Mouse (Mus musculus) midbrain, embryonic 11.5 days (tissue): Measurements from ENCODE around the gene Sbk1. TPM values are rescaled to one million over a fixed set of nuclear protein-coding genes. Genes with fewer than 3 reads are reported as not detected.

ENCODE experiments used
- ATAC-seq: fragments of 200-750 bp; cut with Nextera tagmentation; 2 replicates; pipeline ENCODE4 v1.8.0; 2017; ENCODE audit warnings: moderate TSS enrichment, moderate library complexity; ENCODE audit not compliant: low FRiP score
- DNase-seq: peaks from one replicate; pipeline ENCODE4 v3.0.0; 2015; ENCODE audit warnings: low spot score; ENCODE audit errors: missing footprints
- H3K27ac ChIP-seq: fragments of 300-500 bp; sonication (generic); 2 replicates; pipeline ENCODE4 v1.5.1; 2014; ENCODE audit warnings: low read depth, low read length
- H3K27me3 ChIP-seq: fragments of 300-500 bp; sonication (generic); 2 replicates; pipeline ENCODE4 v1.6.1; 2014; ENCODE audit warnings: mild to moderate bottlenecking, low read length, moderate library complexity, mixed read lengths; ENCODE audit not compliant: control insufficient read depth, insufficient read depth
- H3K36me3 ChIP-seq: fragments of 300-500 bp; sonication (generic); 2 replicates; pipeline ENCODE4 v1.6.1; 2014; ENCODE audit warnings: mild to moderate bottlenecking, low read length, moderate library complexity, mixed read lengths; ENCODE audit not compliant: control insufficient read depth, insufficient read depth
- H3K4me1 ChIP-seq: fragments of 300-500 bp; sonication (generic); 2 replicates; pipeline ENCODE4 v1.6.1; 2014; ENCODE audit warnings: low read length; ENCODE audit not compliant: control insufficient read depth, insufficient read depth
- H3K4me2 ChIP-seq: fragments of 300-500 bp; sonication (generic); 2 replicates; pipeline ENCODE4 v1.6.1; 2014; ENCODE audit warnings: mild to moderate bottlenecking, moderate library complexity
- H3K4me3 ChIP-seq: fragments of 300-500 bp; sonication (generic); 2 replicates; pipeline ENCODE4 v1.5.1; 2014; ENCODE audit warnings: low read depth, low read length
- H3K9ac ChIP-seq: fragments of 300-500 bp; sonication (generic); 2 replicates; pipeline ENCODE4 v1.6.1; 2014; ENCODE audit warnings: low read length
- H3K9me3 ChIP-seq: fragments of 300-500 bp; sonication (generic); 2 replicates; pipeline ENCODE4 v1.6.1; 2016; ENCODE audit warnings: low read length; ENCODE audit not compliant: control insufficient read depth
- WGBS: fragments of 180-500 bp; shearing (Covaris S2); extraction: QIAGEN DNeasy Blood & Tissue Kit; methylation state at CpG from one replicate; pipeline ENCODE4 v1.1.7; 2014; 5-methylcytosine and 5-hydroxymethylcytosine counted together
- polyA plus RNA-seq: library from polyadenylated mRNA; unstranded; fragments of >200 nt; fragmentation: Nextera tagmentation; extraction: Ambion mirVana; gene quantifications from 2 replicates; pipeline ENCODE4 v1.2.1, GENCODE M21; 2014

Gene Sbk1
- polyA plus RNA-seq, 1 experiment from 2014 or later, result 162 TPM

DNA sequence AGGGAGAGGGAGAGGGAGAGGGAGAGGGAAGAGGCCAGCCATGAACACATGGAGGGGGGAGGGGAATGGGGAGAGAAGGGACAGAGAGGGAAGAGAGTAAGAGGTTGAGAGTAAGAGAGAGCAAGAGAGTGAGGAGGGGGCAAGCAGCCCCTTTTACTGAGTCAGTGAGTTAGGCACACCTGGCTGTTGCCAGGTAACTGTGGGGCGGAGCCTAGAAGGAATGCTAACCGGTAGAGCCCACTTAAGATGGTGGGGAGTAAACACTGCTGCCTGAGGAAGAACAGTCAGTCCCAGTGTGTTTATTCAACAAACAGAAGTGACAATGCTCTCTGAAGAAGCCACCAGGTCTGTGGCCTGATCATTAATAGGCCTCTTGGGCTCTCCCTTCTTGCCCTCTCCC lies 58.3 kb downstream of the Sbk1 start:
- Histone ChIP-seq H3K9ac (no peak overlapping the region), H3K4me2 (no peak overlapping the region), H3K4me1 (no peaks in the 10 kb centered on the region), H3K9me3 (no peaks in the 10 kb centered on the region), H3K4me3 (no peak overlapping the region), H3K27me3 (no peaks in the 10 kb centered on the region), H3K27ac (no peak overlapping the region), H3K36me3 (no peaks in the 10 kb centered on the region)
- 76% methylated on average over 2 of the region's 2 CpGs for WGBS
- ATAC-seq, result no peak
- no peak for DNase-seq

DNA sequence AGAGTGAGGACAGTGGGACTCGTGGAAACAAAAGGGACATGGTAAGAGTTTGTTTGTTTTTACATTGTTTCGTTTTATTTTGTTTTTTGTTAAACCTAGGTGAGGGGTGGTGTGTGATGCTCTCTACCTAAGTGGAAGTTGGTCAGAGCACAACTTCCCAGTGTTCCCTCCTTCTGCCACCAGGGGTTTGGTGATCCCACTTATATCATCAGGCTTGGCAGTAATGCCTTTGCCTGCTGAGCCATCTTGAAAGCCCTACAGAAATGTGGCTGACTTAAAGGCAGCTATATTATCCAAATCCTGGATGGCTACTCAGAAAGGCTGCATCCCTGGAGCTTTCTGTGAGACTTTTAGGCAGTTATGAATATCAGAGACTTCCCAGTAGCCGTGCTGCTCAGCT lies 60.3 kb downstream of the Sbk1 start:
- Histone ChIP-seq H3K27ac (no peak overlapping the region), H3K36me3 (no peaks in the 10 kb centered on the region), H3K4me2 (no peak overlapping the region)

GRCm38 (mm10) chr7:126335556-126335955 lies 63.1 kb downstream of the Sbk1 start:
- no peaks in the 10 kb centered on the region for H3K4me1 ChIP-seq
- H3K4me3 ChIP-seq, result no peak overlapping the region
- H3K9me3 ChIP-seq, result no peaks in the 10 kb centered on the region
- no peak overlapping the region for H3K9ac ChIP-seq
- no peaks in the 10 kb centered on the region for H3K36me3 ChIP-seq
- WGBS, result 90% methylated on average over 1 of the region's 1 CpGs
- no peak overlapping the region for H3K27ac ChIP-seq
- no peak overlapping the region for H3K4me2 ChIP-seq
- no peaks in the 10 kb centered on the region for H3K27me3 ChIP-seq
- ATAC-seq, result no peak
- DNase-seq, result peak; percentile 80

More for the DNA sequence above, 60.3 kb downstream of the Sbk1 start:
- 78% methylated on average over 3 of the region's 3 CpGs for WGBS
- Histone ChIP-seq H3K9ac (no peak overlapping the region), H3K4me1 (no peaks in the 10 kb centered on the region), H3K9me3 (no peaks in the 10 kb centered on the region), H3K27me3 (no peaks in the 10 kb centered on the region), H3K4me3 (no peak overlapping the region)
- DNase-seq, result no peak
- ATAC-seq, result no peak

DNA sequence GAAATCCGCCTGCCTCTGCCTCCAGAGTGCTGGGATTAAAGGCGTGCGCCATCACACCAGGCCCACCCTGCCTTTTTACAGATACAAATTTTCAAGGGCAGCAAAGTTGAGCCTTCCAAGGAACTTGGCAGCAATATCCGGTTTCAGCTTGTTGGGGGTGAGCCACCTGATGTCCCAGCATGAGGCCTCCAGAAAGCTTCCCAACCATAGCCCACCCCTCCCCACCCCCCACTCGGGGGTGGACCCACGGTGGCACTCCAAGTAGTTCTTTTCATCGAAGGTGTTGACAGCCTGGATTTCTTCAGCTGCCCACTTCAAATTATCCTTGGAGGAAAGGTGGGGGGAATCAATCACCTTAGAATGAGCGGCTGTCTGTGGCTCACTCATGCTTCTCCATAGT lies 66.5 kb downstream of the Sbk1 start:
- ATAC-seq (no peak), DNase-seq (no peak)
- Histone ChIP-seq H3K36me3 (no peaks in the 10 kb centered on the region), H3K4me1 (no peaks in the 10 kb centered on the region), H3K4me2 (no peak overlapping the region), H3K9ac (no peak overlapping the region), H3K9me3 (no peaks in the 10 kb centered on the region), H3K27me3 (no peaks in the 10 kb centered on the region), H3K27ac (no peak overlapping the region), H3K4me3 (no peak overlapping the region)
- WGBS, result 86% methylated on average over 8 of the region's 8 CpGs

GRCm38 (mm10) chr7:126339521-126339971 lies 67.1 kb downstream of the Sbk1 start:
- no peaks in the 10 kb centered on the region for H3K27me3 ChIP-seq
- 81% methylated on average over 8 of the region's 8 CpGs for WGBS
- no peaks in the 10 kb centered on the region for H3K9me3 ChIP-seq
- no peak overlapping the region for H3K4me3 ChIP-seq
- no peak overlapping the region for H3K27ac ChIP-seq
- ATAC-seq, result no peak
- H3K36me3 ChIP-seq, result no peaks in the 10 kb centered on the region
- H3K9ac ChIP-seq, result no peak overlapping the region
- no peaks in the 10 kb centered on the region for H3K4me1 ChIP-seq
- no peak for DNase-seq
- H3K4me2 ChIP-seq, result no peak overlapping the region

DNA sequence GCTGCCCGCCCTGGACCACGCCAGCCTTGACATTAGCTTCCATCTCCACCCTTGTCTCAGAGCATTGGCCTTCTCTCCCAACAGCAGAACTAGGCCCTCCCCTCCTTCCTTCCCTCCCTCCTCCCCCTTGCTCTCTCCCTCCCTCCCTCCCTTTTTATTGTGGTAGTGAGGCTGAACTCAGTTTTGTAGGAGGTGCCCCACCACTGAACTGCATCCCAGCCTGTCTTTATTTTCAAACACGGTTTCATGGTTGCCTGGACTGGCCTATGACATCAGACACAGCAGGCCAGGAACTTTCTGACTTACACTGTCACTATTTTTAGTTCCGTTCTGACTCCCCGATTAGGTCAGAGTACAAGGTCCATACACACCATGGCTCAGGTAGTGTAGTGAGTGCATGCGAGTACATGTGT lies 67.8 kb downstream of the Sbk1 start:
- Histone ChIP-seq H3K27ac (no peak overlapping the region), H3K27me3 (no peaks in the 10 kb centered on the region), H3K36me3 (no peaks in the 10 kb centered on the region), H3K9me3 (no peaks in the 10 kb centered on the region), H3K4me1 (no peaks in the 10 kb centered on the region), H3K4me3 (no peak overlapping the region), H3K9ac (no peak overlapping the region), H3K4me2 (no peak overlapping the region)
- ATAC-seq, result no peak
- DNase-seq, result no peak
- WGBS, result 85% methylated on average over 6 of the region's 6 CpGs

DNA sequence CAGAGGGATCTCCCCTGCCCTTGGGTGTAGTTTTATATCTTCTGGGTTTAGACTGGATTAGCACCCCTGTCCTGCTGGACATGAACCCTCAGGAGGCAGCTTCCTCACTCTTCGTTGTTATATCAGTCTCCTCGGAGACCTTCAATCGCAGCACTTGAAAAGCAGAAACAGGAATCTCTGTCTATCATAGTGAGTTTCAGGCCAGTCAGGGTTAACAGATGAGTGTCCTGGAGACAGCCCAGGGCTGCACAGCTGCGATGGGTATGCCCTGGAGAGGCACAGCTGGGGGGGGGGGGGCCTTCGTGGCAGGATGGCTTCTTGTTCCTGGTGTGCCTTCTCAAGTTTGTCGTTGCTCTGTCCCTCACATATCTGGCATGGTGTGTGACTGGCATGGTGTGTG lies 68.5 kb downstream of the Sbk1 start:
- no peak overlapping the region for H3K27ac ChIP-seq
- H3K4me1 ChIP-seq, result no peaks in the 10 kb centered on the region
- ATAC-seq, result no peak
- no peaks in the 10 kb centered on the region for H3K9me3 ChIP-seq
- WGBS, result 60% methylated on average over 6 of the region's 6 CpGs
- no peak overlapping the region for H3K4me3 ChIP-seq
- no peak for DNase-seq
- H3K27me3 ChIP-seq, result no peaks in the 10 kb centered on the region
- no peaks in the 10 kb centered on the region for H3K36me3 ChIP-seq
- no peak overlapping the region for H3K9ac ChIP-seq
- no peak overlapping the region for H3K4me2 ChIP-seq

Other genes with a start within 250 kb of the Sbk1 start
- gene Gsg1l, start 190.2 kb upstream of the Sbk1 start, polyA plus RNA-seq, result 1.7 and 2.1 TPM in 2 replicates
- gene Xpo6, start 72.1 kb upstream of the Sbk1 start, polyA plus RNA-seq, result 56.2 TPM in 2 replicates
- gene Lat, start 97.0 kb downstream of the Sbk1 start, polyA plus RNA-seq, result 1.8 and 2.7 TPM in 2 replicates
- 40.8 and 45.8 TPM in 2 replicates for gene Spns1, start 104.8 kb downstream of the Sbk1 start, polyA plus RNA-seq
- gene Nfatc2ip, start 124.1 kb downstream of the Sbk1 start, polyA plus RNA-seq, result 4.8 and 4.9 TPM in 2 replicates
- gene Cd19, start 142.3 kb downstream of the Sbk1 start, polyA plus RNA-seq, result not detected in 2 replicates
- gene Rabep2, start 156.1 kb downstream of the Sbk1 start, polyA plus RNA-seq, result 17.9 and 18.0 TPM in 2 replicates
- 0.29 and 0.38 TPM in 2 replicates for gene Atp2a1, start 190.5 kb downstream of the Sbk1 start, polyA plus RNA-seq
- 38.1 and 44.6 TPM in 2 replicates for gene Sh2b1, start 202.8 kb downstream of the Sbk1 start, polyA plus RNA-seq
- 133 and 146 TPM in 2 replicates for gene Tufm, start 214.7 kb downstream of the Sbk1 start, polyA plus RNA-seq
- gene Atxn2l, start 230.8 kb downstream of the Sbk1 start, polyA plus RNA-seq, result 52.7 and 58.6 TPM in 2 replicates